Mouse (Mus musculus) retina, adult 2 months (tissue): Measurements from ENCODE around the gene Olfr44.

Experiments used
- DNase-seq: peaks from one replicate; pipeline ENCODE4 v3.0.0-alpha.2; 2012; ENCODE audit warnings: low read depth, low spot score

The Olfr44 gene

DNA sequence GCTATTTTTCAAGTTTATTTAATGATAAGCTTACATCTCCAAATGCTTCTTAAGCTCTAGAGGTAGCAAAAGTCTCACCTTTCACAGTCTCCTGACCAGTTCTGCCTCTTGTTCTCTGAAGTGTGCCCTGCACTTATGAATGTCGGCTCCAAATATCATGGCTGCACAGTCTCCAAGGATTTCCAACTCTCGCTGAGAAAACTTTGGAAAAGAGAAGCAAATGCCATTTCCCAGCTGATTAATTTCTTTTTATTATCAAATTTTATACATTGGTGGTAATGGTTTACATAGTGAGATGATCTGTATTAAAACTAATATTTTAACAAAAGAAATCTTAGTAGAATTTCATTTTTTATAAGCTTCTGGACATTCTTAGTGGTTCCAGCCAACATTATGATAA, at the start of gene Olfr44:
TSS of gene Olfr44 (minus strand) at position 101 of the 400 bp plus-strand sequence.
- DNase-seq: no peak

DNA sequence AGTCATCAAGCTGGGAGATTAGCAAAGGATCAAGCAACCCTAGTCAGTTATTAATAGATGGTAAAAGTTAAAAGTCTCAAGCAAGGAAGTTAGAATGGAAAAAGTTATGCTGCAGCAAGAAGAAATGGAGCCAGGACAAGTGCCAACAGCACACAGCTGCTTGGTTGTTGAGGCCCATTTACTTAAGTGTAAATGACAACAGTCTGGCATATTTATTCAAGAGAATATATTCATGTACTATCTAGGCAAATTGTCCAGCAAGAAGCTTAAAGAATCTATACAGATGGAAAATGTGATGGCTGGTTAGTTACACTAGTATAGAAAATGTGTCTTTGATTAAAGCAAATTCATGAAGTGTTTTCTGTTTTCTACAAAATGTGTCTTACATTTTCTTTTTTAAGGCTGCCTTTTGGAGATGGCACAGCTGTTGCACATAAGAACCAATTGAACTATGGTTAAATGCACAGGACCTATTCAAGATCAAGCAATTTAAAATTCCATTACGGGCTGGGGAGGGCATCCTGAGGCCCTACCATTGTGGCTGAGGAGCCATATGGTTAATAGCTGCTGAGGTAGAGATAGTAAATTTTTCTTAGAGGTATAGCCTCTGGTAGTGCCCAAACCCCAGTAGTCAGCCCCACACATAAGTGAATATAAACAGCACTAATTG, 30.0 kb upstream of the Olfr44 start:
- DNase-seq: no peak

- DNase-seq: no peak
These were observed 24.8 kb upstream of the Olfr44 start for GRCm38 (mm10) chr9:39518595-39518994.

GRCm38 (mm10) chr9:39515531-39515930, 21.7 kb upstream of the Olfr44 start, which contains the start of gene Olfr957:
Olfr957 (minus strand) TSS chr9:39515809.
- DNase-seq: no peak

- DNase-seq: no peak
These were observed 15.6 kb upstream of the Olfr44 start for GRCm38 (mm10) chr9:39509412-39509811.

DNA sequence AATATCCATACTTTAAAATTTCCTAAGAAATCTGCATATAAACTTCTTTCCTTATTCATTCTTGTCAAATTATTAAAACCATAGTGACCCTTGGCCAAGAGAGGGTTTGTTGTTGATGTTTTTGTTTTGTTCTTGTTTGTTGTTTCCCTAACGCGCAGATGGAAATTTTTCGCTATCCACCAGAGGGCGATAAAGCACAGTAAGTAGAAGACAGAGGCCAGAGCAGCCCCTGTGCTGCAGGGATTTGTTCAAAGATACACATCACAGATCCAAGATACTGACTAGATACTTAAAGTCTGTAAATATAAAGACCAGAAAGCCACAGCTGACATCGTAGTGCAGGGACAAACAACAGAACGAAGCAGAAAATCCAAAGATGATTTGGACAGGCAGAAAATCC, 15.2 kb upstream of the Olfr44 start:
- DNase-seq: peak; percentile 11

GRCm38 (mm10) chr9:39471844-39472243, 22.0 kb downstream of the Olfr44 start, which contains the start of gene Olfr955:
Olfr955 (minus strand) TSS chr9:39471944.
- DNase-seq: no peak

GRCm38 (mm10) chr9:39456401-39456800, 37.4 kb downstream of the Olfr44 start, which contains the start of gene Olfr954:
Olfr954 (plus strand) TSS chr9:39456701.
- no peak for DNase-seq
